Mouse (Mus musculus) gastrocnemius, adult 2 months (tissue): ENCODE results near the gene Sec23a. TPM values are rescaled to one million over a fixed set of nuclear protein-coding genes. Genes with fewer than 3 reads are reported as not detected.
"Not testable (repeated sequence)": the region's sequence is repeated elsewhere in the genome, so short reads cannot be mapped to it uniquely, and the experiment has no call there.

Experiments
- DNase-seq: peaks from one replicate; pipeline ENCODE4 v3.0.0; 2022
- H3K27ac ChIP-seq: fragments of 200-600 bp; 2 replicates; pipeline ENCODE4 v1.8.1; 2022; ENCODE audit warnings: mild to moderate bottlenecking
- H3K4me3 ChIP-seq: fragments of 200-600 bp; 2 replicates; pipeline ENCODE4 v1.8.1; 2022; ENCODE audit warnings: mild to moderate bottlenecking, moderate library complexity
- CTCF ChIP-seq: fragments of 200-600 bp; IDR thresholded peaks from 2 replicates; pipeline ENCODE4 v1.8.1; 2022; ENCODE audit warnings: antibody characterized with exemption, mild to moderate bottlenecking, moderate library complexity
- intact Hi-C: fragments of 180-260 bp; cut with DNase I; formaldehyde crosslinking; loops from one replicate; pipeline ENCODE4 v1.15.1; 2025
- total RNA-seq, 2 experiments: library from RNA; stranded (reverse); gene quantifications; 2 replicates each; pipeline ENCODE4 v1.2.3; 2021

Gene Sec23a
- total RNA-seq, 2 experiments from 2014 or later = 54.7 to 61.6 TPM

DNA sequence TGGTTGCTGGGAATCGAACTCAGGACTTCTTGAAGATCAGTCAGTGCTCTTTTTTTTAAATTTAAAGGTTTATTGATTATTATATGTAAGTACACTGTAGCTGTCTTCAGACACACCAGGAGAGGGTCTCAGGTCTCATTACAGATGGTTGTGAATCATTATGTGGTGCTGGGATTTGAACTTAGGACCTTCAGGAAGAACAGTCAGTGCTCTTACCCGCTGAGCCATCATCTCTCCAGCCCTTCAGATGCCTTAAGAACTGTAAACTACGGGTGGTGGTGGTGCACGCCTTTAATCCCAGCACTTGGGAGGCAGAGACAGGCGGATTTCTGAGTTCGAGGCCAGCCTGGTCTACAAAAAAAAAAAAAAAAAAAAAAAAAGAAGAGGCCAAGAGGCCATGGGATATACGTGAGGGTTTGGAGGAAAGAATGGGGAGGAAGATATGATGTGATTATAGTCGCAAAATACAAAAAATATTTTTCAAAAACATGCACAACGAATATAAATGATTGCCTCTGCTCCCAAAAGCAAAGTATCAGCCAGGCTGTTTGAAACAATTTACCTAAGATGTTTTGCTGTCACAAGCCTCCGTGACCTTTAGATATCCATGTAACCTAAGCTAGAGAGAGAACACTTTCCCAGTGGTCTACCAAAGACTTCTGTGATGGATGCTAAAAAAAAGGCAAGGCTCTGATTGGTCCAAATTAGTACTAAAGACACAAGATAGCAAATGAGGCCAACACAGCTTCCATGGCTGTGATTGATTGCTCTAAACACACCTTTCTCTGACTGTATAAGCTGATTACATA lies 27.5 kb upstream of the Sec23a start:
- no peak for DNase-seq
- intact Hi-C loops = no loop called here
- H3K27ac ChIP-seq = 0 out of 2 replicates have a peak overlapping the region, but pooled peaks have one; percentile 63
- H3K4me3 ChIP-seq = no peak overlapping the region
- no peak for TF ChIP-seq CTCF

- H3K4me3 ChIP-seq = no peak overlapping the region
- DNase-seq = no peak
- TF ChIP-seq CTCF = peak; percentile 42; the same call in 1 of the 2 replicates
These were observed 20.3 kb upstream of the Sec23a start for GRCm38 (mm10) chr12:59032101-59032500.

GRCm38 (mm10) chr12:59021306-59021705 lies 9.5 kb upstream of the Sec23a start:
- intact Hi-C loops = no loop called here
- Histone ChIP-seq H3K27ac (no peak overlapping the region), H3K4me3 (no peak overlapping the region)
- no peak for TF ChIP-seq CTCF
- no peak for DNase-seq

More at GRCm38 (mm10) chr12:59032101-59032500, 20.3 kb upstream of the Sec23a start:
- no peak overlapping the region for H3K27ac ChIP-seq
- intact Hi-C loops = no loop called here

- H3K4me3 ChIP-seq = no peak overlapping the region
- H3K27ac ChIP-seq = no peak overlapping the region
- no peak for TF ChIP-seq CTCF
- no peak for DNase-seq
- intact Hi-C loops = no loop called here
These were observed 8.1 kb upstream of the Sec23a start for GRCm38 (mm10) chr12:59019891-59020290.

DNA sequence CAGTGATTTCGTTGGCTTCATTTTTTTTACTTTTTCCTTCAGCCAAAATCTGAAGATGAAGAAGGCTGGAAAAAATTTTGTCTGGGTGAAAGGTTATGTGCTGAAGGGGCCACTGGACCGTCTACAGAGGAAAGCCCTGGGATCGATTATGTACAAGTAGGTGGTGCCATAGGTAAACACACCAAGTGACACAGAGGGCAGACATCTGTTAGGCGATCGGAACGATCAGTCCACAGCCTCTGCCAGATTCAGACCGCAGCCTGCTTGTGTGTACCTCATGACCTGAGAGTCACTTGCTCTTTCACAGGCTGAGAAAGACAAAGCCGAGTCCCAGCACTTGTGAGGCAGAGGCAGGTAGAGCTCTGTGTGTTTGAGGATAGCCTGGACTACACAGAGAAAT lies 6.2 kb upstream of the Sec23a start:
- Histone ChIP-seq H3K27ac (no peak overlapping the region), H3K4me3 (no peak overlapping the region)
- no peak for DNase-seq
- TF ChIP-seq CTCF = no peak
- intact Hi-C loops = no loop called here

- intact Hi-C loops = loop anchor here (2.0 to 5.0 kb wide), 3 partner anchors 48 to 204 kb away; partner anchors contain the start of genes Fbxo33 and Trappc6b
- peak; percentile 20; the same call in 1 of the 2 replicates for TF ChIP-seq CTCF
- peak within 1 kb of the TSS; percentile 95 for H3K27ac ChIP-seq
- H3K4me3 ChIP-seq = peak within 1 kb of the TSS; percentile 99
- DNase-seq = peak; percentile 95
These were observed 1.4 kb upstream of the Sec23a start, which contains the start of gene Gemin2 for GRCm38 (mm10) chr12:59013234-59013633. TSS of gene Gemin2 (plus strand) at chr12:59013393.

- intact Hi-C loops = loop anchor here (2.0 to 5.0 kb wide), 3 partner anchors 48 to 205 kb away; partner anchors contain the start of genes Fbxo33 and Trappc6b
- DNase-seq = no peak
- TF ChIP-seq CTCF = no peak
- H3K4me3 ChIP-seq = peak overlapping the region; percentile 99
- H3K27ac ChIP-seq = peak overlapping the region; percentile 95
These were observed 884 bp upstream of the Sec23a start for GRCm38 (mm10) chr12:59012710-59013091.

- intact Hi-C loops = loop anchor here (5.0 kb wide), 1 partner anchor 206 kb away; the partner anchor contains the start of gene Fbxo33
- no peak for DNase-seq
- no peak for TF ChIP-seq CTCF
These were observed 458 bp downstream of the Sec23a start for GRCm38 (mm10) chr12:59011275-59011843.

GRCm38 (mm10) chr12:59010482-59010881 lies 1.3 kb downstream of the Sec23a start:
- DNase-seq = no peak
- peak; percentile 39 for TF ChIP-seq CTCF
- intact Hi-C loops = loop anchor here (5.0 kb wide), 1 partner anchor 207 kb away; the partner anchor contains the start of gene Fbxo33
- H3K4me3 ChIP-seq = peak overlapping the region; percentile 99
- peak overlapping the region; percentile 98 for H3K27ac ChIP-seq

More at GRCm38 (mm10) chr12:59011275-59011843, 458 bp downstream of the Sec23a start:
- Histone ChIP-seq H3K27ac (peak overlapping the region; percentile 98), H3K4me3 (peak overlapping the region; percentile 99)

- TF ChIP-seq CTCF = no peak
- intact Hi-C loops = no loop called here
- no peak for DNase-seq
- no peak overlapping the region for H3K27ac ChIP-seq
- H3K4me3 ChIP-seq = no peak overlapping the region
These were observed 26.1 kb downstream of the Sec23a start for GRCm38 (mm10) chr12:58985766-58986165.

DNA sequence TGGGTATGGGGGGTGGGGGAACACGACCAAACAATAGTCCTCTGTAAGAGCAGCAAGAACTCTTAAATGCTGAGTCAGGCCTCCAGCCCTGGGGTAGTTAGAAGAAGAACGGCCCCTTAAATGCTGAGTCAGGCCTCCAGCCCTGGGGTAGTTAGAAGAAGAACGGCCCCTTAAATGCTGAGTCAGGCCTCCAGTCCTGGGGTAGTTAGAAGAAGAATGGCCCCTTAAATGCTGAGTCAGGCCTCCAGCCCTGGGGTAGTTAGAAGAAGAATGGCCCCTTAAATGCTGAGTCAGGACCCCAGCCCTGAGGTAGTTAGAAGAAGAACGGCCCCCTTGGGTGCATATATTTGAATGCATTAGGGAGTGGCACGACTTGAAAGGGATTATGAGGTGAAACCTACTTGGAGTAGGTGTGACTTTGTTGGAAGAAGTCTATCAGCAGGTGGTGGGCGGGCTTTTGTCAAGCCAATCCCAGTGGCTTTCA lies 30.6 kb downstream of the Sec23a start:
- H3K27ac ChIP-seq, H3K4me3 ChIP-seq, DNase-seq, intact Hi-C loops: not testable (repeated sequence)

- DNase-seq = no peak
- TF ChIP-seq CTCF = peak; percentile 36; the same call in 1 of the 2 replicates
- intact Hi-C loops = no loop called here
- H3K27ac ChIP-seq = no peak overlapping the region
- H3K4me3 ChIP-seq = no peak overlapping the region
These were observed 34.9 kb downstream of the Sec23a start for GRCm38 (mm10) chr12:58976966-58977365.

GRCm38 (mm10) chr12:58964583-58964982 lies 47.2 kb downstream of the Sec23a start:
- H3K4me3 ChIP-seq = no peak overlapping the region
- intact Hi-C loops = no loop called here
- no peak overlapping the region for H3K27ac ChIP-seq
- peak; percentile 73 for TF ChIP-seq CTCF
- DNase-seq = no peak
